Mouse (Mus musculus) forebrain, embryonic 13.5 days (tissue): ENCODE measurements around the gene Acap1. TPM values are rescaled to one million over a fixed set of nuclear protein-coding genes. Genes with fewer than 3 reads are reported as not detected.

Experiments used
- ATAC-seq: fragments of 200-750 bp; cut with Nextera tagmentation; 2 replicates; pipeline ENCODE4 v1.8.0; 2017
- H3K27ac ChIP-seq: fragments of 300-500 bp; sonication (generic); 2 replicates; pipeline ENCODE4 v1.5.1; 2015; ENCODE audit warnings: inconsistent platforms, mild to moderate bottlenecking, moderate library complexity
- H3K27me3 ChIP-seq: fragments of 300-500 bp; sonication (generic); 2 replicates; pipeline ENCODE4 v1.6.1; 2015; ENCODE audit warnings: mild to moderate bottlenecking, inconsistent platforms
- H3K36me3 ChIP-seq: fragments of 300-500 bp; sonication (generic); 2 replicates; pipeline ENCODE4 v1.6.1; 2015; ENCODE audit warnings: mild to moderate bottlenecking, inconsistent platforms; ENCODE audit not compliant: poor library complexity, severe bottlenecking
- H3K4me1 ChIP-seq: fragments of 300-500 bp; sonication (generic); 2 replicates; pipeline ENCODE4 v1.6.1; 2015; ENCODE audit warnings: inconsistent platforms
- H3K4me2 ChIP-seq: fragments of 300-500 bp; sonication (generic); 2 replicates; pipeline ENCODE4 v1.6.1; 2015; ENCODE audit warnings: inconsistent platforms, mild to moderate bottlenecking, moderate library complexity
- H3K4me3 ChIP-seq: fragments of 300-500 bp; sonication (generic); 2 replicates; pipeline ENCODE4 v1.5.1; 2015; ENCODE audit warnings: mild to moderate bottlenecking, inconsistent platforms
- H3K9ac ChIP-seq: fragments of 300-500 bp; sonication (generic); 2 replicates; pipeline ENCODE4 v1.6.1; 2015; ENCODE audit warnings: mild to moderate bottlenecking, inconsistent platforms
- H3K9me3 ChIP-seq: fragments of 300-500 bp; sonication (generic); replicated peaks from 2 replicates; pipeline ENCODE4 v1.6.1; 2016; ENCODE audit warnings: inconsistent platforms
- WGBS: fragments of 180-500 bp; shearing (Covaris S2); methylation state at CpG from one replicate; pipeline ENCODE4 v1.1.7; 2015; 5-methylcytosine and 5-hydroxymethylcytosine counted together
- polyA plus RNA-seq: library from polyadenylated mRNA; unstranded; fragments of >200 nt; fragmentation: Nextera tagmentation; extraction: Ambion mirVana; gene quantifications from 2 replicates; pipeline ENCODE4 v1.2.1, GENCODE M21; 2015

The Acap1 gene
- polyA plus RNA-seq = 0.28 and 0.34 TPM in 2 replicates

GRCm38 (mm10) chr11:69895291-69895690 lies at the start of gene Acap1:
Gene Acap1 (minus strand): TSS chr11:69895539.
- H3K27ac ChIP-seq = no peak within 1 kb of the TSS
- 83% methylated on average over 4 of the region's 4 CpGs for WGBS
- H3K4me2 ChIP-seq = no peak within 1 kb of the TSS
- H3K4me3 ChIP-seq = no peak within 1 kb of the TSS
- H3K27me3 ChIP-seq = no peaks in the 10 kb centered on the region
- H3K9me3 ChIP-seq = no peaks in the 10 kb centered on the region
- H3K4me1 ChIP-seq = peaks cover 17% of the 10 kb centered on the region
- ATAC-seq = no peak
- no peaks in the 10 kb centered on the region for H3K36me3 ChIP-seq
- H3K9ac ChIP-seq = no peak within 1 kb of the TSS

- ATAC-seq = no peak
- 80% methylated on average over 4 of the region's 4 CpGs for WGBS
Measured at GRCm38 (mm10) chr11:69940962-69941361, 45.6 kb upstream of the Acap1 start.

DNA sequence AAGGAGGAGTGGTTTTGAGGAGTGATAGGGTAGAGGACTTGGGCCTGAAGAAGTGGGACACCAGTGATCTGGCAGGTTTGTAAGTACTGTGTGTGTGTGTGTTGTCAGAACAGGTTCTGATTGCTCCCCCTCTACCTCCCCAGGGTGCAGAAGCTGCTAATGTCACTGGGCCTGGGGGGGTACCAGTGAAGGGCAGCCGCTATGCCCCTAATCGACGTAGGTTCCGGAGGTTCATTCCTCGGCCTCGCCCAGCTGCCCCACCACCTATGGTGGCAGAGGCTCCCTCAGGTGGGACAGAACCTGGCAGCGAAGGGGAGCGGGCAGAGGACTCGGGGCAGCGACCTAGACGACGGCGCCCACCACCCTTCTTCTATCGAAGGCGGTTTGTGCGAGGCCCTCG lies 44.4 kb upstream of the Acap1 start:
- H3K27me3 ChIP-seq = peaks cover 40% of the 10 kb centered on the region

More at GRCm38 (mm10) chr11:69940962-69941361, 45.6 kb upstream of the Acap1 start:
- Histone ChIP-seq H3K9me3 (no peaks in the 10 kb centered on the region), H3K4me3 (no peak overlapping the region), H3K4me1 (peaks cover 19% of the 10 kb centered on the region), H3K27ac (no peak overlapping the region), H3K27me3 (peaks cover 33% of the 10 kb centered on the region), H3K36me3 (peaks cover 24% of the 10 kb centered on the region), H3K9ac (no peak overlapping the region), H3K4me2 (no peak overlapping the region)

GRCm38 (mm10) chr11:69939181-69939580 lies 43.8 kb upstream of the Acap1 start:
- H3K9me3 ChIP-seq = no peaks in the 10 kb centered on the region
- WGBS = 68% methylated on average over 5 of the region's 5 CpGs
- no peak overlapping the region for H3K27ac ChIP-seq
- H3K4me2 ChIP-seq = no peak overlapping the region
- peaks cover 11% of the 10 kb centered on the region for H3K36me3 ChIP-seq
- no peak for ATAC-seq
- no peak overlapping the region for H3K4me3 ChIP-seq
- no peak overlapping the region for H3K9ac ChIP-seq
- peaks cover 32% of the 10 kb centered on the region for H3K4me1 ChIP-seq
- peaks cover 44% of the 10 kb centered on the region for H3K27me3 ChIP-seq

More for the DNA sequence above, 44.4 kb upstream of the Acap1 start:
- Histone ChIP-seq H3K4me2 (no peak overlapping the region), H3K4me1 (peaks cover 27% of the 10 kb centered on the region), H3K4me3 (no peak overlapping the region), H3K9ac (no peak overlapping the region), H3K27ac (no peak overlapping the region), H3K9me3 (no peaks in the 10 kb centered on the region), H3K36me3 (peaks cover 16% of the 10 kb centered on the region)
- ATAC-seq = no peak
- 93% methylated on average over 17 of the region's 17 CpGs for WGBS

- Histone ChIP-seq H3K9me3 (no peaks in the 10 kb centered on the region), H3K4me2 (no peak overlapping the region), H3K9ac (0 out of 2 replicates have a peak overlapping the region, but pooled peaks have one; percentile 31), H3K36me3 (peaks cover 7% of the 10 kb centered on the region; the same call in 1 of the 2 replicates), H3K27me3 (peaks cover 44% of the 10 kb centered on the region), H3K4me1 (peaks cover 32% of the 10 kb centered on the region), H3K4me3 (no peak overlapping the region), H3K27ac (no peak overlapping the region)
- no peak for ATAC-seq
- 21% methylated on average over 9 of the region's 9 CpGs for WGBS
Measured at GRCm38 (mm10) chr11:69938401-69938979, 43.2 kb upstream of the Acap1 start.

DNA sequence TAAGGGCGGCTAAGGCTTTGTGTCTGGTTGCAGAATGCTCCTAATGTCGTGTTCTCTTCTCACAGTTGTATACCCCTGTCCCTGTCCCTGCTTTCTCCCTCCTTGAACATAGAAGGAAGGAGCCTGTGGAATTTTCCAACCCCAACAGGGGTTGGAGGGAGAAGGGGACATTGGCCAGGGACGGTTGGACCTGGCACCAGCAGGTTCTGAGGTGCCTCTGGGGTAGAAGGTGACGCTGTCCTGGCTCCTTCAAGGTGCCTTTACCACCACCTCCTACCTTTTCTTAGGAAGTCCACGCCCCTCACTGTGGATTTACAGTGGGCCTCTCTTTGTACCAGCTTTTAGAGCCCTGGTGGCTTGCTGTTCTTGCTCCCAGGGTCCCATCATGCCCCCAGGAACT lies 42.5 kb upstream of the Acap1 start:
- Histone ChIP-seq H3K4me3 (no peak overlapping the region), H3K4me1 (peaks cover 32% of the 10 kb centered on the region), H3K4me2 (no peak overlapping the region), H3K9ac (0 out of 2 replicates have a peak overlapping the region, but pooled peaks have one; percentile 31), H3K27ac (no peak overlapping the region), H3K27me3 (peaks cover 44% of the 10 kb centered on the region), H3K9me3 (no peaks in the 10 kb centered on the region), H3K36me3 (peaks cover 3% of the 10 kb centered on the region; the same call in 1 of the 2 replicates)
- ATAC-seq = no peak
- WGBS = 74% methylated on average over 5 of the region's 5 CpGs

- no peak overlapping the region for H3K4me3 ChIP-seq
- peaks cover 44% of the 10 kb centered on the region for H3K27me3 ChIP-seq
- 47% methylated on average over 4 of the region's 4 CpGs for WGBS
- H3K9me3 ChIP-seq = no peaks in the 10 kb centered on the region
- no peaks in the 10 kb centered on the region for H3K36me3 ChIP-seq
- no peak overlapping the region for H3K4me2 ChIP-seq
- no peak overlapping the region for H3K27ac ChIP-seq
- no peak for ATAC-seq
- H3K9ac ChIP-seq = 0 out of 2 replicates have a peak overlapping the region, but pooled peaks have one; percentile 5
- peaks cover 32% of the 10 kb centered on the region for H3K4me1 ChIP-seq
Measured at GRCm38 (mm10) chr11:69937385-69937784, 42.0 kb upstream of the Acap1 start.

- 0 out of 2 replicates have a peak overlapping the region, but pooled peaks have one; percentile 70 for H3K9ac ChIP-seq
- H3K4me3 ChIP-seq = peak overlapping the region; percentile 56
- peaks cover 44% of the 10 kb centered on the region for H3K27me3 ChIP-seq
- no peak for ATAC-seq
- WGBS = 37% methylated on average over 9 of the region's 9 CpGs
- H3K4me1 ChIP-seq = peaks cover 32% of the 10 kb centered on the region
- H3K27ac ChIP-seq = no peak overlapping the region
- no peaks in the 10 kb centered on the region for H3K36me3 ChIP-seq
- peak overlapping the region; percentile 100 for H3K4me2 ChIP-seq
- H3K9me3 ChIP-seq = no peaks in the 10 kb centered on the region
Measured at GRCm38 (mm10) chr11:69936714-69937347, 41.5 kb upstream of the Acap1 start.

GRCm38 (mm10) chr11:69936156-69936555 lies 40.8 kb upstream of the Acap1 start:
- Histone ChIP-seq H3K9me3 (no peaks in the 10 kb centered on the region), H3K4me3 (peak overlapping the region; percentile 56), H3K27me3 (peaks cover 44% of the 10 kb centered on the region), H3K27ac (no peak overlapping the region; the same call in 1 of the 2 replicates), H3K4me1 (peaks cover 32% of the 10 kb centered on the region), H3K36me3 (no peaks in the 10 kb centered on the region), H3K9ac (peak overlapping the region; percentile 70), H3K4me2 (peak overlapping the region; percentile 100)
- ATAC-seq = no peak; the same call in 1 of the 2 replicates
- WGBS = 2% methylated on average over 18 of the region's 30 CpGs

GRCm38 (mm10) chr11:69935137-69935879 lies 40.0 kb upstream of the Acap1 start, which contains the start of gene Ybx2:
Gene Ybx2 (plus strand): TSS chr11:69935796.
- Histone ChIP-seq H3K4me1 (peaks cover 25% of the 10 kb centered on the region), H3K27ac (no peak within 1 kb of the TSS; the same call in 1 of the 2 replicates), H3K27me3 (peaks cover 44% of the 10 kb centered on the region), H3K9ac (peak within 1 kb of the TSS; percentile 70), H3K9me3 (no peaks in the 10 kb centered on the region), H3K4me2 (peak within 1 kb of the TSS; percentile 100), H3K36me3 (no peaks in the 10 kb centered on the region), H3K4me3 (peak within 1 kb of the TSS; percentile 56)
- WGBS = 1% methylated on average over 47 of the region's 62 CpGs
- ATAC-seq = peak; percentile 92

DNA sequence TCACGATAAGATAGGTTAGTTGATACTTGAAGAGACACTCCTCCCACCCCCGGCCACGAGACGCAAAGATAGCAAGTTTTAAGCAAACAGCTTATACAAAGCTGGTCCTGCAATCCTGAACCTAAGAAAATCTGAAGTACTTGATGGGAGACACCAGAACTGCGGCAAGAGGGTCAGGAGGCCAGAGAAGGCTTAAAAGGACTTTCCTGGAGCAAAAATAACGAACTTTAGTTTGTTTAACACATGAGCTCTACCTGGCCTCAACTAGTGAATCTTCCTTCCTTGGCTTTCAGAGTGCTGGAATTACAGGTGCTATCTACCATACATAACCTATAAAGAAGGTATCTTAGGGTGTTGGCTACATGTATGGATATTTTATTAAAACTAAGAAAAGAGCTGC lies 39.3 kb upstream of the Acap1 start:
- H3K4me1 ChIP-seq = peaks cover 25% of the 10 kb centered on the region
- ATAC-seq = no peak
- 19% methylated on average over 6 of the region's 6 CpGs for WGBS
- no peak overlapping the region for H3K4me3 ChIP-seq
- no peak overlapping the region for H3K9ac ChIP-seq
- H3K27me3 ChIP-seq = peaks cover 44% of the 10 kb centered on the region
- H3K9me3 ChIP-seq = no peaks in the 10 kb centered on the region
- H3K36me3 ChIP-seq = no peaks in the 10 kb centered on the region
- H3K27ac ChIP-seq = no peak overlapping the region
- peak overlapping the region; percentile 100 for H3K4me2 ChIP-seq

- no peaks in the 10 kb centered on the region for H3K9me3 ChIP-seq
- peak overlapping the region; percentile 21 for H3K4me3 ChIP-seq
- H3K27me3 ChIP-seq = peaks cover 43% of the 10 kb centered on the region
- WGBS = 1% methylated on average over 18 of the region's 18 CpGs
- no peak overlapping the region for H3K27ac ChIP-seq
- peak overlapping the region; percentile 100 for H3K4me2 ChIP-seq
- ATAC-seq = peak; percentile 71
- no peaks in the 10 kb centered on the region for H3K36me3 ChIP-seq
- H3K4me1 ChIP-seq = peaks cover 25% of the 10 kb centered on the region
- H3K9ac ChIP-seq = peak overlapping the region; percentile 43; the same call in 1 of the 2 replicates
Measured at GRCm38 (mm10) chr11:69934169-69934568, 38.8 kb upstream of the Acap1 start.
